Mouse (Mus musculus): ENCODE results near the gene Gas6.

Gas6 gene

GRCm38 (mm10) chr8:13516728-13517127, 22.4 kb upstream of the Gas6 start:
- no peaks in the 10 kb centered on the region for H3K36me3 ChIP-seq (ENCODE audit: control insufficient read depth, insufficient read depth, low read length, poor library complexity, severe bottlenecking)
- H3K27me3 ChIP-seq (ENCODE audit: control insufficient read depth, insufficient read depth, low read length, poor library complexity, severe bottlenecking): no peaks in the 10 kb centered on the region
- no peak for DNase-seq (ENCODE audit: low read depth, low spot score)

DNA sequence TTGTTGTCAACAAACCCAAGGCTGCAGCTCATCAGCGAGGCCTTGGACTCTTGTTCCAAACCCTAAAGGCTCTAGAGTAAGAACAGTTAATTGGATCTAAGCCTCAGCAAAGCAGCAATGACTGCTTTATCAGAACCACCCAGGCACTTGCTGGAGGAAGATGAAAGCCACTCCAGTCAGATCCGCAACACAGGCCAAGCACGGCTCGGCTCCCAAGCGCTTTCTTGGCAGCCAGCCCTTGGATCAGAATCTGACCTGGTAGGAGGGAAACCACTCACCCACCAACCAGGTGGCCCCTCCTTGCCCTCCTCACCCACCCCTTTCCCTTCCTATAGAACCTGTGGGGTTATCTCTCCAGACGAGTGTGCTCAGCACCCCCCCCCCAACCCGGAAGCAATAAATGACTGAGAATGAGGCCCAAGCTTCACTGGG, 21.7 kb upstream of the Gas6 start:
- DNase-seq (ENCODE audit: low read depth, low spot score): no peak
- H3K27me3 ChIP-seq (ENCODE audit: control insufficient read depth, insufficient read depth, low read length, poor library complexity, severe bottlenecking): no peaks in the 10 kb centered on the region
- H3K36me3 ChIP-seq (ENCODE audit: control insufficient read depth, insufficient read depth, low read length, poor library complexity, severe bottlenecking): no peaks in the 10 kb centered on the region

DNA sequence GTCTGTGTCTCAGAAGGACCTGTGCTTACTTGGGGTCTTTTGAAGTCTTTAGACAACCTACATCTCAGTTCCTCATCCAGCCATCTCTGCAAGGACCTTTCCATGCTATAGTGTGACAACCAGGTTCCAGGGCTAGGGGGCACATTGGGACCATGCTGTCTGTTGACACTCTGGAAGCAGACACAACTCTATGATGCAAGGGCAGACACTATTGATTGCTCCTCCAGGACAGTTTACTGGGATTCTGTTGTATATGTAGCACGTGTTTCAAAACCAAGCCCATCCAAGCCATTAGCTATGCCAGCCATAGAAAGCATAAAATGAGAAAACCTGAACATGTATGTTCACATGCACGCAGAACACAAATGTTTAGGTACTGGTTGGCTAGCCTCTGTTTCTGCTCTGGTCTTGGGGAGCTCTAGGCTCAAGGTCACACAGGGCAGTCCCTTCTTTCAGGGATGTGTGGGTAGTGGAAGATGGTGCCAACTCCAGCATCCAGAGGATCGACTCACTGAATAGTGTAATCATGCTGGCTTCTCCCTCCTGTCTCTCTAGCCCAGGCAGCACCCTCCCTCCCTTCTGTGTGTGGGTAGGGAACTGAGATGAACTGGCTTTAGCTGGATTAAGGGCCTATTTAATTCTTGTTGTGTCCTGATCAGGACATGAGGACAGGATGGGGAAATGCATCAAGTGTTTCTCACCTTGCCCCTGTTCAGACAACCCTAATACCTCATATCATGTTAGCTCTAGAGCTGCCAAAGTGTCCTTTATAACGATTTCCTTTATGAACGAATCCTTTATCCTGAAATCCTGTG, 19.5 kb upstream of the Gas6 start:
- DNase-seq (ENCODE audit: low read depth, low spot score): no peak
- H3K36me3 ChIP-seq (ENCODE audit: control insufficient read depth, insufficient read depth, low read length, poor library complexity, severe bottlenecking): no peaks in the 10 kb centered on the region
- no peaks in the 10 kb centered on the region for H3K27me3 ChIP-seq (ENCODE audit: control insufficient read depth, insufficient read depth, low read length, poor library complexity, severe bottlenecking)

- no peaks in the 10 kb centered on the region for H3K27me3 ChIP-seq (ENCODE audit: control insufficient read depth, insufficient read depth, low read length, poor library complexity, severe bottlenecking)
- no peaks in the 10 kb centered on the region for H3K36me3 ChIP-seq (ENCODE audit: control insufficient read depth, insufficient read depth, low read length, poor library complexity, severe bottlenecking)
- no peak for DNase-seq (ENCODE audit: low read depth, low spot score)
These were observed 18.4 kb upstream of the Gas6 start for GRCm38 (mm10) chr8:13512677-13513076.

GRCm38 (mm10) chr8:13512016-13512415, 17.7 kb upstream of the Gas6 start:
- Histone ChIP-seq H3K36me3 (ENCODE audit: control insufficient read depth, insufficient read depth, low read length, poor library complexity, severe bottlenecking) (no peaks in the 10 kb centered on the region), H3K27me3 (ENCODE audit: control insufficient read depth, insufficient read depth, low read length, poor library complexity, severe bottlenecking) (no peaks in the 10 kb centered on the region)
- no peak for DNase-seq (ENCODE audit: low read depth, low spot score)

- no peak for DNase-seq (ENCODE audit: low read depth, low spot score)
- Histone ChIP-seq H3K36me3 (ENCODE audit: control insufficient read depth, insufficient read depth, low read length, poor library complexity, severe bottlenecking) (no peaks in the 10 kb centered on the region), H3K27me3 (ENCODE audit: control insufficient read depth, insufficient read depth, low read length, poor library complexity, severe bottlenecking) (no peaks in the 10 kb centered on the region)
These were observed 13.1 kb upstream of the Gas6 start for GRCm38 (mm10) chr8:13507284-13507937.

DNA sequence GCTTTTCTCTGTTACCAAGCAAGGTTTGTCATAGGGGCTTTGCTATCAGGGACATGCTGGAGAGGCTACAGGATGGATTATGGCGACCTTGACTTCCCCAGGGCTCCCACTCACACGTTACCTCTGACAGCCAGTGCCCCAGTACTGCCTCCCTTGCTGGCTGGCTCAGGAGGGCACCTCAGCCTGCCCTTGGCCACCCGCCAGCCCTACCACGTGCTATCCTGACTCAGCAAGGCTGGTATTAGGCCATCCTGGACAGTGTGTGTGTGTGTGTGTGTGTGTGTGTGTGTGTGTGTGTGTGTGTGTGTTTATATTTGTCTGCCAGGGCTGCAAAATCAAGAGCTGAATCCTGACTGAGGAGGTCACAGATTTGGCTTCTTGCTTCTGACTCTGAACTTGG, 12.6 kb upstream of the Gas6 start:
- Histone ChIP-seq H3K36me3 (ENCODE audit: control insufficient read depth, insufficient read depth, low read length, poor library complexity, severe bottlenecking) (no peaks in the 10 kb centered on the region), H3K27me3 (ENCODE audit: control insufficient read depth, insufficient read depth, low read length, poor library complexity, severe bottlenecking) (no peaks in the 10 kb centered on the region)
- DNase-seq (ENCODE audit: low read depth, low spot score): no peak

DNA sequence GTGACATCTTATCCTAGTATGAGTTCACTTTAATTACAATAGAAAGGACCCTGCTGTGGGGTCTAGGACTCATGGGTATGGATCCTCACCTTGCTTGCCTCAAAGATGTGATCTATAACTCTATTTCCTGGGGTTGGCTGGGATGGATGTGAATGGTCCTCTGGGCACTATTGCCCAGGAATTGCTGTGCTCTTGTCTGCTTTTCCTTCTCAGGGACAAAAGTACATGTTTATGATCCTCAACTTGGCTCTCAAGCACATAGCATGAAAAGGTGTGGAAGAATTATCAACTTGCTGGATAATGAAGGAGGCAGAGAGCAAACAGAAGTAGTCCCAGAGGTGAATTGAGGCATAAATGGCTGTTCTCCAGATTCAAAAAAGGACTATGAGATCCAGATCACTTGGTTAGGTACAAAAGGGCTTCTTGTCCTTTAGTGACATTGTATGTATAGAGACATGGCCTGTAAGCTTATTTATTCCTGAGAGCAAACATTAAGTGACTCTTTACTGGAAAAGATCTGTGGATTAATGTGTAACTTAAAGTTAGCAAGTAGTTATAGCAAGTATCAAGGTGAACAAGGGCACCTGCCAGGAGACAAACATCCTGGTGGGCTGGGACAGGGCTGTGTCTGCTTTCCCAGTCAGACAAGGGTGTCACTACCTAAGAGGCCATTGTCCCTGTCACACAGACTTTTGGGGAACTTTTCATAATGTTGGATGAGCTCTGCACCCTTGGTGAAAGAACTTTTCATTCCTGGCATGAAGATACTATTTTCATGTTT, 10.8 kb upstream of the Gas6 start:
- no peak for DNase-seq (ENCODE audit: low read depth, low spot score)
- no peaks in the 10 kb centered on the region for H3K27me3 ChIP-seq (ENCODE audit: control insufficient read depth, insufficient read depth, low read length, poor library complexity, severe bottlenecking)
- H3K36me3 ChIP-seq (ENCODE audit: control insufficient read depth, insufficient read depth, low read length, poor library complexity, severe bottlenecking): no peaks in the 10 kb centered on the region

GRCm38 (mm10) chr8:13503936-13504606, 9.8 kb upstream of the Gas6 start:
- no peak for DNase-seq (ENCODE audit: low read depth, low spot score)
- no peaks in the 10 kb centered on the region for H3K27me3 ChIP-seq (ENCODE audit: control insufficient read depth, insufficient read depth, low read length, poor library complexity, severe bottlenecking)
- H3K36me3 ChIP-seq (ENCODE audit: control insufficient read depth, insufficient read depth, low read length, poor library complexity, severe bottlenecking): no peaks in the 10 kb centered on the region

DNA sequence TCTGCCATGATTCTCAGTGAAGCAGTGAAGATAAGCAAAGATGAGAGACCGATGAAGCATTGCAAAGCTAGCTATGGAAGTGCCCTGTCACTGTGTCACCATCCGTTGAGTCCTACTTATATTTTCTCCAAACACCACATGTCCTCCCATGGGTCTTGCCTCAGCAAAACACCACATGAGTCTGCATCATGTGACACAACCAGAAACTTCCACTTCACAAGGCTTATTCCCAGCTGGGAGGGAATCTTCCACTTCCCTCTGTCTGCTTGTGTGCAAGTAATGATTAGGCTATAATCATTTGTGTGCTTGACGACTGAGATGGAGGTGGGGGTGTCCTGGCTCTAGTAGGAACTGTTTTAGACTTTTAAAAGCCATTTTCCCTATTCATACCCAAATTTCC, 6.9 kb upstream of the Gas6 start:
- Histone ChIP-seq H3K27me3 (ENCODE audit: control insufficient read depth, insufficient read depth, low read length, poor library complexity, severe bottlenecking) (no peaks in the 10 kb centered on the region), H3K36me3 (ENCODE audit: control insufficient read depth, insufficient read depth, low read length, poor library complexity, severe bottlenecking) (no peaks in the 10 kb centered on the region)
- DNase-seq (ENCODE audit: low read depth, low spot score): no peak

- DNase-seq (ENCODE audit: low read depth, low spot score): no peak
- Histone ChIP-seq H3K27me3 (ENCODE audit: control insufficient read depth, insufficient read depth, low read length, poor library complexity, severe bottlenecking) (no peaks in the 10 kb centered on the region), H3K36me3 (ENCODE audit: control insufficient read depth, insufficient read depth, low read length, poor library complexity, severe bottlenecking) (no peaks in the 10 kb centered on the region)
These were observed 1.3 kb downstream of the Gas6 start for GRCm38 (mm10) chr8:13493011-13493410.

- H3K36me3 ChIP-seq (ENCODE audit: control insufficient read depth, insufficient read depth, low read length, poor library complexity, severe bottlenecking): no peaks in the 10 kb centered on the region
- DNase-seq (ENCODE audit: low read depth, low spot score): no peak
- H3K27me3 ChIP-seq (ENCODE audit: control insufficient read depth, insufficient read depth, low read length, poor library complexity, severe bottlenecking): no peaks in the 10 kb centered on the region
These were observed 1.9 kb downstream of the Gas6 start for GRCm38 (mm10) chr8:13492198-13492995.

- no peak for DNase-seq (ENCODE audit: low read depth, low spot score)
- H3K36me3 ChIP-seq (ENCODE audit: control insufficient read depth, insufficient read depth, low read length, poor library complexity, severe bottlenecking): no peaks in the 10 kb centered on the region
- no peaks in the 10 kb centered on the region for H3K27me3 ChIP-seq (ENCODE audit: control insufficient read depth, insufficient read depth, low read length, poor library complexity, severe bottlenecking)
These were observed 2.7 kb downstream of the Gas6 start for GRCm38 (mm10) chr8:13491491-13492010.
